Mouse (Mus musculus) forebrain, embryonic 11.5 days (tissue): ENCODE measurements around the gene Ccdc13. TPM values are rescaled to one million over a fixed set of nuclear protein-coding genes. Genes with fewer than 3 reads are reported as not detected.

Experiments used
- ATAC-seq: fragments of 200-750 bp; cut with Nextera tagmentation; replicated peaks from 2 replicates; pipeline ENCODE4 v1.8.0; 2017; ENCODE audit warnings: moderate TSS enrichment; ENCODE audit not compliant: low FRiP score
- DNase-seq: peaks from one replicate; pipeline ENCODE4 v3.0.0-alpha.2; 2017; ENCODE audit warnings: low spot score
- H3K27ac ChIP-seq: fragments of 300-500 bp; sonication (generic); 2 replicates; pipeline ENCODE4 v1.5.1; 2014; ENCODE audit warnings: low read depth, low read length
- H3K27me3 ChIP-seq: fragments of 300-500 bp; sonication (generic); 2 replicates; pipeline ENCODE4 v1.6.1; 2014; ENCODE audit warnings: mild to moderate bottlenecking, low read length, mixed read lengths; ENCODE audit not compliant: control insufficient read depth, insufficient read depth
- H3K36me3 ChIP-seq: fragments of 300-500 bp; sonication (generic); 2 replicates; pipeline ENCODE4 v1.6.1; 2014; ENCODE audit warnings: mild to moderate bottlenecking, low read length, moderate library complexity, mixed read lengths; ENCODE audit not compliant: control insufficient read depth, insufficient read depth
- H3K4me1 ChIP-seq: fragments of 300-500 bp; sonication (generic); replicated peaks from 2 replicates; pipeline ENCODE4 v1.6.1; 2014; ENCODE audit warnings: low read length, mixed read lengths; ENCODE audit not compliant: control insufficient read depth, insufficient read depth
- H3K4me2 ChIP-seq: fragments of 300-500 bp; sonication (generic); 2 replicates; pipeline ENCODE4 v1.6.1; 2014; ENCODE audit warnings: low read depth, mild to moderate bottlenecking, low read length, moderate library complexity, mixed read lengths; ENCODE audit not compliant: severe bottlenecking
- H3K4me3 ChIP-seq: fragments of 300-500 bp; sonication (generic); 2 replicates; pipeline ENCODE4 v1.5.1; 2014; ENCODE audit warnings: low read depth, low read length
- H3K9ac ChIP-seq: fragments of 300-500 bp; sonication (generic); 2 replicates; pipeline ENCODE4 v1.6.1; 2014; ENCODE audit warnings: low read length
- H3K9me3 ChIP-seq: fragments of 300-500 bp; sonication (generic); 2 replicates; pipeline ENCODE4 v1.6.1; 2016; ENCODE audit warnings: low read length, mixed read lengths; ENCODE audit not compliant: control insufficient read depth
- WGBS: fragments of 180-500 bp; shearing (Covaris S2); extraction: QIAGEN DNeasy Blood & Tissue Kit; methylation state at CpG from one replicate; pipeline ENCODE4 v1.1.7; 2014; 5-methylcytosine and 5-hydroxymethylcytosine counted together
- polyA plus RNA-seq: library from polyadenylated mRNA; unstranded; fragments of >200 nt; fragmentation: Nextera tagmentation; extraction: Ambion mirVana; gene quantifications from 2 replicates; pipeline ENCODE4 v1.2.1, GENCODE M21; 2014

The Ccdc13 gene
- polyA plus RNA-seq, 1 experiment from 2014 or later: 2.7 TPM

GRCm38 (mm10) chr9:121763716-121764115, 75.5 kb downstream of the Ccdc13 start:
- Histone ChIP-seq H3K4me2 (no peak overlapping the region), H3K9me3 (no peaks in the 10 kb centered on the region), H3K27me3 (no peaks in the 10 kb centered on the region), H3K9ac (no peak overlapping the region), H3K4me1 (peaks cover 13% of the 10 kb centered on the region), H3K36me3 (no peaks in the 10 kb centered on the region; the same call in 1 of the 2 replicates), H3K27ac (no peak overlapping the region), H3K4me3 (no peak overlapping the region)
- DNase-seq (no peak), ATAC-seq (no peak)
- WGBS: 92% methylated on average over 19 of the region's 19 CpGs

GRCm38 (mm10) chr9:121762761-121763160, 76.5 kb downstream of the Ccdc13 start:
- Histone ChIP-seq H3K9me3 (no peaks in the 10 kb centered on the region), H3K4me1 (peaks cover 16% of the 10 kb centered on the region), H3K27ac (no peak overlapping the region), H3K4me3 (no peak overlapping the region), H3K9ac (no peak overlapping the region), H3K36me3 (no peaks in the 10 kb centered on the region; the same call in 1 of the 2 replicates), H3K4me2 (no peak overlapping the region), H3K27me3 (no peaks in the 10 kb centered on the region)
- peak; percentile 51 for DNase-seq
- ATAC-seq: no peak
- 90% methylated on average over 25 of the region's 25 CpGs for WGBS

GRCm38 (mm10) chr9:121762248-121762647, 77.0 kb downstream of the Ccdc13 start:
- no peak overlapping the region for H3K27ac ChIP-seq

GRCm38 (mm10) chr9:121761787-121762186, 77.5 kb downstream of the Ccdc13 start:
- DNase-seq (peak; percentile 53), ATAC-seq (no peak)
- no peaks in the 10 kb centered on the region for H3K9me3 ChIP-seq
- 78% methylated on average over 8 of the region's 8 CpGs for WGBS
- no peak overlapping the region for H3K9ac ChIP-seq
- H3K4me2 ChIP-seq: no peak overlapping the region
- no peak overlapping the region for H3K4me3 ChIP-seq
- H3K27me3 ChIP-seq: no peaks in the 10 kb centered on the region
- peaks cover 16% of the 10 kb centered on the region for H3K4me1 ChIP-seq
- H3K27ac ChIP-seq: no peak overlapping the region
- H3K36me3 ChIP-seq: no peaks in the 10 kb centered on the region; the same call in 1 of the 2 replicates

More at GRCm38 (mm10) chr9:121762248-121762647, 77.0 kb downstream of the Ccdc13 start:
- DNase-seq (no peak), ATAC-seq (no peak)
- Histone ChIP-seq H3K4me3 (no peak overlapping the region), H3K9ac (no peak overlapping the region), H3K27me3 (no peaks in the 10 kb centered on the region), H3K4me2 (no peak overlapping the region), H3K4me1 (peaks cover 16% of the 10 kb centered on the region), H3K9me3 (no peaks in the 10 kb centered on the region), H3K36me3 (no peaks in the 10 kb centered on the region; the same call in 1 of the 2 replicates)
- WGBS: 91% methylated on average over 10 of the region's 10 CpGs

DNA sequence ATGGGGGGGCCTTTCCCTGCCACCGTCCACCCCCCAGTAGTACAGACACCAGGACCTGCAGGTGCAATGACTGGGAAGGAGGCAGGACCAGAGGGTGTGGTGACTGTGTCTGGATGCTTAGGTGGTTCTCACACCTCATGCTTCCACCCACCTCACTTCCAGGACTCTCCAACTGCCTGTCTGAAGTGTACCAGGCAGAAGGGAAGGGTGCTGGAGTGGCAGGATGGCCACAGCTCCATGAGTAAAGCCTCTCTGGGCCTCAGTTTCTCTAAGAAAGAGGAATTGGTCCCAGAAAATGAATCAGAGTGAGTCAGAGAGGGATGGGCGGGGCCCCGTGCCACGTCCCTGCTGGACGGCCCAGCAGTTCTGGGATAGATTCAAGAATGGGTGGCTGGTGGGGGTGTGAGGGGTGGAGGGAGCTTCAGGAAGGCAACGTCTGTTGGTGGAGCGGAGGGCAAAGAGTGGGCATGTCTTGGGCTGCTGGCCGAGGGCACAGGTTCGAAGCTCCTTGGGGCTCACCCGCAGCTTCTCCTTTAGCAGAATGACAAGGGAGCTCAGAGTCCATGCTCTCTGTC, 78.1 kb downstream of the Ccdc13 start:
- Histone ChIP-seq H3K4me2 (peak overlapping the region; percentile 98), H3K9me3 (no peaks in the 10 kb centered on the region), H3K9ac (peak overlapping the region; percentile 94), H3K4me1 (peaks cover 16% of the 10 kb centered on the region), H3K4me3 (peak overlapping the region; percentile 84), H3K27ac (no peak overlapping the region), H3K36me3 (no peaks in the 10 kb centered on the region; the same call in 1 of the 2 replicates), H3K27me3 (no peaks in the 10 kb centered on the region)
- ATAC-seq (no peak), DNase-seq (peak; percentile 58)
- 63% methylated on average over 10 of the region's 10 CpGs for WGBS

- Histone ChIP-seq H3K27ac (peak overlapping the region; percentile 88), H3K36me3 (peaks cover 3% of the 10 kb centered on the region; the same call in 1 of the 2 replicates), H3K9me3 (no peaks in the 10 kb centered on the region), H3K9ac (peak overlapping the region; percentile 94), H3K4me2 (peak overlapping the region; percentile 98), H3K4me3 (peak overlapping the region; percentile 84), H3K4me1 (peaks cover 16% of the 10 kb centered on the region), H3K27me3 (no peaks in the 10 kb centered on the region)
- WGBS: under 1% methylated on average over 43 of the region's 43 CpGs
- ATAC-seq (peak; percentile 68), DNase-seq (peak; percentile 92)
These were observed 78.8 kb downstream of the Ccdc13 start for GRCm38 (mm10) chr9:121760271-121761090.

- peak within 1 kb of the TSS; percentile 84 for H3K4me3 ChIP-seq
- H3K27me3 ChIP-seq: no peaks in the 10 kb centered on the region
- peak within 1 kb of the TSS; percentile 98 for H3K4me2 ChIP-seq
- peaks cover 3% of the 10 kb centered on the region; the same call in 1 of the 2 replicates for H3K36me3 ChIP-seq
- peaks cover 16% of the 10 kb centered on the region for H3K4me1 ChIP-seq
- peak within 1 kb of the TSS; percentile 94 for H3K9ac ChIP-seq
- DNase-seq: peak; percentile 89
- no peaks in the 10 kb centered on the region for H3K9me3 ChIP-seq
- under 1% methylated on average over 83 of the region's 97 CpGs for WGBS
- H3K27ac ChIP-seq: peak within 1 kb of the TSS; percentile 88
- peak; percentile 80 for ATAC-seq
These were observed 79.9 kb downstream of the Ccdc13 start, which contains the start of gene Zfp651 for GRCm38 (mm10) chr9:121759091-121760081. Zfp651 (plus strand) TSS chr9:121759330.
